Mouse (Mus musculus) hindbrain, embryonic 14.5 days (tissue): Measurements from ENCODE around the gene Samd15. TPM values are rescaled to one million over a fixed set of nuclear protein-coding genes. Genes with fewer than 3 reads are reported as not detected.
A peak's percentile ranks its signal among the peaks of the same experiment; 100 is the strongest.
"Not testable (repeated sequence)": the region's sequence is repeated elsewhere in the genome, so short reads cannot be mapped to it uniquely, and the experiment has no call there.

Experiments
- ATAC-seq: fragments of 200-750 bp; cut with Nextera tagmentation; 2 replicates; pipeline ENCODE4 v1.8.0; 2017; ENCODE audit warnings: moderate number of reproducible peaks, mild to moderate bottlenecking, moderate TSS enrichment, moderate library complexity; ENCODE audit not compliant: low FRiP score
- DNase-seq: peaks from one replicate; pipeline ENCODE4 v3.0.0-alpha.2; 2015; ENCODE audit warnings: low spot score
- H3K27ac ChIP-seq: fragments of 300-500 bp; sonication (generic); 2 replicates; pipeline ENCODE4 v1.5.1; 2014; ENCODE audit warnings: mild to moderate bottlenecking, moderate library complexity
- H3K27me3 ChIP-seq: fragments of 300-500 bp; sonication (generic); 2 replicates; pipeline ENCODE4 v1.6.1; 2014; ENCODE audit warnings: mild to moderate bottlenecking, low read length, mixed read lengths; ENCODE audit not compliant: control insufficient read depth, insufficient read depth
- H3K36me3 ChIP-seq: fragments of 300-500 bp; sonication (generic); replicated peaks from 2 replicates; pipeline ENCODE4 v1.6.1; 2014; ENCODE audit not compliant: control insufficient read depth, insufficient read depth
- H3K4me1 ChIP-seq: fragments of 300-500 bp; sonication (generic); replicated peaks from 2 replicates; pipeline ENCODE4 v1.6.1; 2014; ENCODE audit warnings: antibody characterized with exemption, low read length, mixed read lengths; ENCODE audit not compliant: control insufficient read depth, insufficient read depth
- H3K4me2 ChIP-seq: fragments of 300-500 bp; sonication (generic); replicated peaks from 2 replicates; pipeline ENCODE4 v1.6.1; 2014; ENCODE audit warnings: mild to moderate bottlenecking, moderate library complexity
- H3K4me3 ChIP-seq: fragments of 300-500 bp; sonication (generic); replicated peaks from 2 replicates; pipeline ENCODE4 v1.5.1; 2014; ENCODE audit warnings: mild to moderate bottlenecking, low read length
- H3K9ac ChIP-seq: fragments of 300-500 bp; sonication (generic); 2 replicates; pipeline ENCODE4 v1.6.1; 2014
- H3K9me3 ChIP-seq: fragments of 300-500 bp; sonication (generic); 2 replicates; pipeline ENCODE4 v1.6.1; 2016; ENCODE audit warnings: low read length; ENCODE audit not compliant: control insufficient read depth
- WGBS: fragments of 180-500 bp; shearing (Covaris S2); extraction: QIAGEN DNeasy Blood & Tissue Kit; methylation state at CpG from one replicate; pipeline ENCODE4 v1.1.7; 2014; 5-methylcytosine and 5-hydroxymethylcytosine counted together
- polyA plus RNA-seq: library from polyadenylated mRNA; unstranded; fragments of >200 nt; fragmentation: Nextera tagmentation; extraction: Ambion mirVana; gene quantifications from 2 replicates; pipeline ENCODE4 v1.2.1, GENCODE M21; 2014

Gene Samd15
- polyA plus RNA-seq = 1.3 and 1.6 TPM in 2 replicates

DNA sequence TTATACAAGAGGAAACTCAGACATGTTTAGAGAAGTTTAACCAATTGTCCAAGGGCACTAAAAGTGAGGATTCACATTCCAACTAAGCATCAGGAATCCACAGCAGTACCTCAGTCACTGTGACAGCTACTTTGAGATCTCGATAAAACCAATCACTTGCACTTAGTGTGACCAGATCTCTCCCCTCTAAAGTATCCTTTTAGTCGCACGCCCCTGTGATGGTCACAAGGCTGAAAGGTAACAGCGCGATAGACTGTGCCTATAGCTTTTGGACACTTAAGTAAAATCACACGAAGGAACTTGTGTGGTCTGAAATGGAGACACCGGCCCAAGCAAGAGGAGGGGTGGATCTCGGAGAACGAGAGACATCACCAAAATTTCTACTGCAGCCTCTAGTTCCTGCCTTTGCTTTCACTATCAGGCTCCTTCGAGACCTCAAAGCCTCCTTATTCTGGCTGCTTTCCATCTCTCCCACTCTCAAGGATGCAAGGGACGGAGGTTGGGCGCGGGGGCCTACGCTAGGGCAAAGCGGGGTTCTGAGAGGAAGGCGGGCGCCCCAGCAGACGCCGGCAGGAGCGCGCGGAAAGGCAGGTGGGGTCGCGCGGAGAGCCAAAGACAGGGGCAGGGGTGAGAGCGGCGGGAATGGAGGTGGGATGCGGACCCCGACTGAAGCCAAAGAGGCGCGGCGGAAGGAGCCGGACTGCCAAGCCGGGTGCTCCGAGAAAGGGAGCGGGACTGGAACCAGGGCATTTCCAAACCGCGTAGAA lies at the start of gene Samd15:
Gene Samd15, plus strand, starts transcription at position 518 of the 767 bp plus-strand sequence.
- 1% methylated on average over 38 of the region's 38 CpGs for WGBS
- H3K4me3 ChIP-seq = peak within 1 kb of the TSS; percentile 86
- H3K9me3 ChIP-seq = no peaks in the 10 kb centered on the region
- H3K9ac ChIP-seq = peak within 1 kb of the TSS; percentile 90
- H3K27me3 ChIP-seq = no peaks in the 10 kb centered on the region
- peaks cover 14% of the 10 kb centered on the region for H3K4me1 ChIP-seq
- H3K4me2 ChIP-seq = peak within 1 kb of the TSS; percentile 67
- ATAC-seq (peak; percentile 46), DNase-seq (peak; percentile 61)
- H3K36me3 ChIP-seq = no peaks in the 10 kb centered on the region
- H3K27ac ChIP-seq = peak within 1 kb of the TSS; percentile 92

DNA sequence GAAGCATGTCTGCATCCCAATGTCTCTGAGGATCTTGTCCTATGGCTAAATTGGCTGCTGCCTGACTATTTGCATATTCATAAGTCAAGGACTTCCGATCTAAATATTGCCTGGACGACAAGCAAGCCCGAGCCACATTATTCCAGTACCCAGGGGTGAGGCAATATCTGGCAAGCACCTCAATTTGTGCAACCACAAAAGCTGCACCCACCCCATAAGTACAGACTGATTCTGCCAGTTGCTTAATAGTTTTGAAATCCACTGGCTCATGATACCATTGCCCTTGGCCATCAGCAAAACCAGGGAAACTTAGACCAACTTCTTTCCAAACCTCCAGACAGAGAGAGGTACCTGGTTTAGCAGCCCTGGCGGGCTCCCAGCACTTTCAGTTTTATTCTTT lies 45.1 kb upstream of the Samd15 start:
- H3K4me2 ChIP-seq, ATAC-seq, H3K27me3 ChIP-seq, DNase-seq, H3K27ac ChIP-seq, H3K9ac ChIP-seq, H3K4me1 ChIP-seq, H3K36me3 ChIP-seq, H3K4me3 ChIP-seq: not testable (repeated sequence)
- WGBS = 83% methylated on average over 4 of the region's 4 CpGs
- peaks cover 12% of the 10 kb centered on the region; the same call in 1 of the 2 replicates for H3K9me3 ChIP-seq

DNA sequence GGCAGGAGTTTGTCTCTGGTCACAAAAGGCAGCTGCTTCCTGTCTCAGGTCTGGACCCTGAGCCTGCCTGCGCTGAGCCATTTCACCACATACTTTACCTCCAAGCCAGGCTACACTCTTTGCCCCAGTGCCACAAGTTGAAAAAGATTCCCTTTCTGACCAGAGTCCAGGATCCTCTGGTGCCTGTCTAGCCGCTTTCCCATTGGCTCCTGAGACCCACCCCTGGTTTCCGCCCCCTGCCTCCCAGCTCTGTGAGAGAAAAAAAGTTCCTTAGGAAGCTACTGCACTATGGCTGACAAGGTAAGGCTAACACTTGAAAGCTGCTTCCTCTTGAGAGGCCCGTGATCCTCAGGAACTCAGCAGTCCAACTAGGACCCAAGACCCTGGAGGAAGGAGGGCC lies 42.2 kb upstream of the Samd15 start:
- Histone ChIP-seq H3K4me2 (no peak overlapping the region), H3K9ac (no peak overlapping the region), H3K27me3 (no peaks in the 10 kb centered on the region), H3K9me3 (peaks cover 6% of the 10 kb centered on the region; the same call in 1 of the 2 replicates), H3K36me3 (no peaks in the 10 kb centered on the region), H3K4me3 (no peak overlapping the region), H3K4me1 (no peaks in the 10 kb centered on the region), H3K27ac (no peak overlapping the region)
- ATAC-seq (no peak), DNase-seq (no peak)
- 52% methylated on average over 4 of the region's 4 CpGs for WGBS

DNA sequence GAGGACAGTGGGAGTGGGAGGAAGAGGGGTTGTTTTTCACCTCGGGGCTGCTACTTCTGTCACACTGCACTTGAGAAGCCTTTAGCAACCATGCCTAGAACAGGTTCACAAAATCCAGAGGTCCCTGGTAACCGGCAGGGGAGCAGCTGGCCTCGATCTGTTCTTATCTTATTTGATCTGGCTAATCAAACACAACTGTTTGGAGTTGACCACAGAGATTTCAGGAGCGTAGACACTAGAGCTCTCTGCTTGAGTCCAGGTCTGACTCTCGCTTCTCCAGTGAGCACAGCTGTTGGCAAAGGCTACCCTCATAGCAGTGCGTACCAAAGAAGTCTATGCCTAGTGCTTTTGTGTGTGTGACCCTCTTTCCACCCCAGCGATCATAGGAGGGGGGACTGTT lies 41.4 kb upstream of the Samd15 start:
- no peaks in the 10 kb centered on the region for H3K27me3 ChIP-seq
- DNase-seq = no peak
- WGBS = 83% methylated on average over 7 of the region's 7 CpGs
- no peak overlapping the region for H3K27ac ChIP-seq
- H3K9ac ChIP-seq = no peak overlapping the region
- H3K36me3 ChIP-seq = 0 out of 2 replicates have a peak, but pooled peaks cover under 1% of the 10 kb centered on the region
- no peak overlapping the region for H3K4me3 ChIP-seq
- no peak for ATAC-seq
- H3K4me1 ChIP-seq = no peaks in the 10 kb centered on the region
- no peak overlapping the region for H3K4me2 ChIP-seq
- H3K9me3 ChIP-seq = no peaks in the 10 kb centered on the region

DNA sequence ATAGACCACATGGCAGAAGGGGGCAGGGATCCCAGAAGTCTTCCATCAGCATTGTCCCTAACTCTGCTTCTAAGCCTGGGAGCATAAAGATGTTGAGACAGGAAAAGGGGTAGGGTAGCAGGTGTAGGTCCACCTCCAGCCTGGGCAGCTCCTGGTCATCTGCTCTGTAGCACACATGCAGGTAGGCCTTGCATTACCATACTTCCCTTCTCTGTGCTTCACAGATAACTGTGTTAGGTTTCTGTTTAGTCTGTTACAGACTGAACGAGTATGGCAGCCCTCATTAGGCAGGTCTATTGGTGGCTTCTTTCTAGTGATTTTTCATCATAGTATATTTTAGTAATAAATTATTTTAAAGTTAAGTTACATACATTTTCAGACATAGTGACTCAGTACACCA lies 39.2 kb upstream of the Samd15 start:
- no peak overlapping the region for H3K4me2 ChIP-seq
- DNase-seq (no peak), ATAC-seq (no peak)
- no peaks in the 10 kb centered on the region for H3K9me3 ChIP-seq
- H3K36me3 ChIP-seq = peaks cover 17% of the 10 kb centered on the region; the same call in 1 of the 2 replicates
- H3K4me1 ChIP-seq = no peaks in the 10 kb centered on the region
- no peaks in the 10 kb centered on the region for H3K27me3 ChIP-seq
- H3K4me3 ChIP-seq = no peak overlapping the region
- H3K9ac ChIP-seq = no peak overlapping the region
- H3K27ac ChIP-seq = no peak overlapping the region
- WGBS = 88% methylated on average over 1 of the region's 1 CpGs

DNA sequence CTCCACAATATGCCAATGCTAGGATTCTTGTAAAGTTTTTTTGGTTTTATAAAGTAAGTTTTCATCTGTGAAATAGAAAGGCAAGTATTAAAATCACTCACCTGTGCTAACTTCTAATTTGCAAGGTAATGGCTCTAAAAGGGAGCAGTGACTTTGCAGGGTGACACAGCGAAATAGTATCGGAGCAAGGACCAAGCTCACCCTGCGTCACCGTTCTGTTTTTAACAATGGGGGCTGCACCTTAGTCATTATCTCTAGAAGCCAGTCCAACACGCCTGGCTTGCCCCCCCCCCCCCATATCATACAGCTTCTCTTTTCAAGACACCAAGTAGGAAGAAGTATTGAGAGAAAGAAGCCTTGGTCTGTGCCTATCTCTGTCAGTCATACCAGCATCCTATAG lies 38.7 kb upstream of the Samd15 start:
- H3K4me2 ChIP-seq = no peak overlapping the region
- no peak overlapping the region for H3K9ac ChIP-seq
- WGBS = 88% methylated on average over 5 of the region's 5 CpGs
- H3K4me3 ChIP-seq = no peak overlapping the region
- no peaks in the 10 kb centered on the region for H3K4me1 ChIP-seq
- no peak overlapping the region for H3K27ac ChIP-seq
- no peak for ATAC-seq
- DNase-seq = no peak
- no peaks in the 10 kb centered on the region for H3K27me3 ChIP-seq
- no peaks in the 10 kb centered on the region for H3K9me3 ChIP-seq
- peaks cover 18% of the 10 kb centered on the region; the same call in 1 of the 2 replicates for H3K36me3 ChIP-seq

DNA sequence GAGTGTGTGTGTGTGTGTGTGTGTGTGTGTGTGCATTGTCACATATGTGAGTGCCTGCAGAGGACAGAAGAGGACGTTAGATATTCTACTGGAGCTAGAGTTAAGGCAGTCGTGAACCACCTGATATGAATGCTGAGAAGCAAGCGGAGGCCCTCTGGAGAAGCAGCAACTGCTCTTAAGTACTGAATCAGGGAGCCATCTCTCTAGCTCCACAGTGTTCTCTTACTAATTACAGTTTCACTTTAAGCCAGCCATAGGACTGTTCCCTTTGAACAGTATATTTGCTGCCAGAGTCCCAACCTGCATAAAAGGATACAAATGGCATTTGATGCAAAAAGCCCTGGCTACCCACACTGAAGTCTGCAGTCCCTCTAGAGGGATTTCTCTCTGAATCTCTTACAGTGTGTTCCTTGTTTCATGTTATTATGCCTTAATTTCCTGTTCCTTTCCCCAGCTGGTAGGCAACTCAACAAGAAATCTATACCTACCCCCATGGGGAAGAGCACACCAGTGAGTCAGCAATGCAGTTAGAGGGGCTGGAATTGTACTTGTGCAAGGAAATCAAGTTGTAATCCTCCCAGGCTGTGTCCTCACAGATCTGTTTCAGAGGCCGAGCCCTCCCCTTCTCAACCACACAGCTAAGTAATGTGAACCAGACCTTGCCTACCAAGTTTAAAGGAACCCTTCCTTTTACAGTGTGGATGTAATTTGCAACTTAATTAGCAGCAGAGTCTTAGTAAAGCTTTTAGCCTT lies 24.2 kb upstream of the Samd15 start:
- Histone ChIP-seq H3K4me2 (no peak overlapping the region), H3K9me3 (no peaks in the 10 kb centered on the region), H3K27me3 (no peaks in the 10 kb centered on the region), H3K4me1 (no peaks in the 10 kb centered on the region), H3K9ac (no peak overlapping the region), H3K27ac (no peak overlapping the region), H3K36me3 (peaks cover 52% of the 10 kb centered on the region), H3K4me3 (no peak overlapping the region)
- no peak for DNase-seq
- ATAC-seq = no peak
- 73% methylated on average over 4 of the region's 4 CpGs for WGBS

DNA sequence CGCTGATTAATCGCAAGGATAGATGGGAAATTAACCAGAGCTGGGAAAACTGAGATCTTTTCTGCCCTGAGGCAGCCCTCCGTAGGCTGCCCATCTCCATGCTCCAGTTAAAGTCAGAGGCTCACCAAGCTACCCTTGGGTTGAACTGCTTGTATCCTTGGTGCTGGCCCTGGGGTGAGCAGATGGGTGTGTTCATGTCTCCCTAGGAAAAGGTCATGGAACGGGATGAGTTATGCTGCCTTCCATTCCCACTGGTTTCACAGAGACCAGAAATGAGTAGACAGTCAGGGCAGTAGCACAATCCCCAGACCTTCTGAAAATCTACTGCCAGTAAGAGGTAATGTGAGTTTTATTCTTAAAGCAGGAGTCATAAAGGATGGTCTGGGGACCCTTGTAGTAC lies 21.9 kb upstream of the Samd15 start:
- Histone ChIP-seq H3K4me3 (no peak overlapping the region), H3K27me3 (no peaks in the 10 kb centered on the region), H3K27ac (no peak overlapping the region), H3K4me2 (no peak overlapping the region), H3K9ac (no peak overlapping the region), H3K9me3 (no peaks in the 10 kb centered on the region), H3K4me1 (no peaks in the 10 kb centered on the region), H3K36me3 (peaks cover 35% of the 10 kb centered on the region; the same call in 1 of the 2 replicates)
- WGBS = 96% methylated on average over 4 of the region's 4 CpGs
- no peak for DNase-seq
- ATAC-seq = no peak

DNA sequence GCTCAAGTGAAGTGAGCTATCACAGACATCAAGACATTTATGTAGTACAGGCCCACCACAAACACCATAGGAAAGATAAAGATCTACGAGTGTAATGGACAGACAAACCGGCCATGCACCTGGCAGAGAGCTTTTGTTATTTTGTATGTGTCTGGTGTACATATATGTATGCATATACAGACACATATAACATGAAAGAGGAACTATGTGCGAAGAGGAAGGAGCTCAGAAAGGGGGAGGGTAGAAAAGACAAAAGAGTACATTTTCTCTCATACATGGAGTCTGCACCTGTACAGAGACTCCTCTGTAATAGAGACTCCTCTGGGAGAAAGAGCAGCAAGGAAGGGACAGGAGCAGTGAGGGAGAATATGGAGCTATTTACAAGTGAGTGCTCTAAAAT lies 6.5 kb upstream of the Samd15 start:
- Histone ChIP-seq H3K4me2 (no peak overlapping the region), H3K27ac (no peak overlapping the region), H3K4me3 (no peak overlapping the region), H3K9ac (no peak overlapping the region), H3K9me3 (no peaks in the 10 kb centered on the region), H3K36me3 (no peaks in the 10 kb centered on the region), H3K4me1 (peaks cover 1% of the 10 kb centered on the region; the same call in 1 of the 2 replicates), H3K27me3 (no peaks in the 10 kb centered on the region)
- ATAC-seq = no peak
- no peak for DNase-seq
- 95% methylated on average over 3 of the region's 3 CpGs for WGBS
